In the genomic region with DNA sequence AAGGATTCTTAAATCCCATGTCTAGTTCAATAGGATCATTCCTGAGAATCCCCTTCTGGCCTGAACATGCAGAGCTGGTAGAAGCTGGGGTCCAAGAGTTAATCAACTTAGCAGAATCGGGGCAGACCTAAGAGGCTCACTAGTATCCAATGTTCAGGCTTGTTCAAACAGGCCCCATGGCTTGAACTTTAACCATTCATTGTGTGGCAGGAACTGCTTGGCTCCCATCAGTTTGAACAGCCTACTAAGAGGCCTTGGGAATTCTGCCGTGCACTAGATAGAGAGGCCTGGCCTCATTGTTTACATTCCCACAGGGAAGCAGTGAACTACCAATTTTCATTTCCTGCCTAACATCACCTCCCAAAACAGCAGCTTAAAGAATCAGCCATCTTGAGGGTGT, we compare ENCODE assay signal across 12 mouse cellular contexts. TPM values are rescaled to one million over a fixed set of nuclear protein-coding genes. Genes with fewer than 3 reads are reported as not detected.
DNase-seq lines count a peak whose midpoint lies in the region; ATAC-seq and TF ChIP-seq lines count a peak whose summit lies in the region.
"Had no signal": no experiment of that assay in that cellular context is flagged by ENCODE, and none has a peak within 500 bp of the region (broad histone marks: within the 10 kb centered on the region; RNA-seq: fewer than 3 reads in every experiment).

No protein-coding gene starts in this region.

- H3K27me3 ChIP-seq in heart, postnatal 0 days (ENCODE audit: control insufficient read depth, insufficient read depth, low read length): no peaks in the 10 kb centered on the region
- no peaks in the 10 kb centered on the region for H3K27me3 ChIP-seq in liver, embryonic 12.5 days (replicated peaks)
- H3K27me3 ChIP-seq: CH12.LX; megakaryocyte, embryonic 14.5 days had no signal

- no peak overlapping the region for H3K4me2 ChIP-seq in heart, postnatal 0 days (ENCODE audit: low read depth, low read length)
- peak overlapping the region; percentile 35 for H3K4me2 ChIP-seq in liver, embryonic 12.5 days

- 7% methylated on average over 2 of the region's 2 CpGs for WGBS in heart, postnatal 0 days
- WGBS in liver, embryonic 12.5 days (ENCODE audit: insufficient replicate concordance): 57% methylated on average over 2 of the region's 2 CpGs

- no peaks in the 10 kb centered on the region for H3K36me3 ChIP-seq in heart, postnatal 0 days (replicated peaks; ENCODE audit: control insufficient read depth, insufficient read depth, low read length)
- H3K36me3 ChIP-seq in liver, embryonic 12.5 days: peaks cover 10% of the 10 kb centered on the region; the same call in 1 of the 2 replicates

- H3K9ac ChIP-seq in heart, postnatal 0 days (replicated peaks; ENCODE audit: low read depth, low read length): no peak overlapping the region
- H3K9ac ChIP-seq in liver, embryonic 12.5 days: peak overlapping the region; percentile 35

- peak overlapping the region; percentile 68 for H3K27ac ChIP-seq in heart, postnatal 0 days (ENCODE audit: low read depth)
- H3K27ac ChIP-seq in liver, embryonic 12.5 days: peak overlapping the region; percentile 74
- H3K27ac ChIP-seq: forebrain, embryonic 10.5 days had no signal

- H3K4me1 ChIP-seq in heart, postnatal 0 days (ENCODE audit: control insufficient read depth, insufficient read depth): peaks cover 65% of the 10 kb centered on the region
- peaks cover 96% of the 10 kb centered on the region for H3K4me1 ChIP-seq in liver, embryonic 12.5 days

- no peak for TF ChIP-seq CTCF in heart, postnatal 0 days (IDR thresholded peaks at IDR 0.05; ENCODE audit: low read depth)

- ATAC-seq in heart, postnatal 0 days (ENCODE audit: insufficient read depth, low read depth): no peak
- ATAC-seq in liver, embryonic 12.5 days: no peak

- TF ChIP-seq EP300 in heart, postnatal 0 days (IDR thresholded peaks at IDR 0.05; ENCODE audit: low read depth): no peak

- no peak for DNase-seq in heart, postnatal 0 days (ENCODE audit: low spot score)
- DNase-seq in heart, postnatal 25 days (ENCODE audit: low spot score): no peak
- DNase-seq in retina, postnatal 1 day: peak; percentile 12
- DNase-seq in retina, embryonic 14.5 days (ENCODE audit: low spot score): no peak
- peak; percentile 73 for DNase-seq in yolk sac, embryonic 10.5 days (ENCODE audit: low spot score)
- no peak for DNase-seq in ovary, postnatal 14 days (ENCODE audit: low spot score)
- DNase-seq in adrenal gland, postnatal 36 days: no peak
- DNase-seq: thymus, postnatal 25 days had no signal

- no peaks in the 10 kb centered on the region for H3K9me3 ChIP-seq in heart, postnatal 0 days (replicated peaks; ENCODE audit: control insufficient read depth, low read length)
- no peaks in the 10 kb centered on the region for H3K9me3 ChIP-seq in liver, embryonic 12.5 days (replicated peaks)
- H3K9me3 ChIP-seq: forebrain, embryonic 10.5 days; megakaryocyte, embryonic 14.5 days had no signal

- no peak overlapping the region for H3K4me3 ChIP-seq in heart, postnatal 0 days (ENCODE audit: low read depth, low read length)
- H3K4me3 ChIP-seq in liver, embryonic 12.5 days: no peak overlapping the region
- H3K4me3 ChIP-seq: forebrain, embryonic 10.5 days had no signal

- intact Hi-C loops in heart, postnatal 25 days (cut with DNase I): no loop called here

RNA-seq across cellular contexts. Expression of gene Larp1, which starts 12.8 kb away (rescaled TPM):
- total RNA-seq in heart, postnatal 0 days (2014; rRNA removed; ENCODE audit: low replicate concordance): 18.2 and 21.8 TPM in 2 replicates
- 6.7 and 8.3 TPM in 2 replicates for polyA plus RNA-seq in heart, postnatal 0 days (2015; fragmentation: Nextera tagmentation; extraction: Ambion mirVana)
- total RNA-seq in heart, postnatal 25 days (2021): 10 to 100 TPM; 52.1 to 53.0 TPM
- polyA plus RNA-seq in liver, embryonic 12.5 days (2016; fragmentation: Nextera tagmentation; extraction: Ambion mirVana): 41.6 and 42.4 TPM in 2 replicates
- total RNA-seq in adrenal gland, postnatal 36 days (2021): 100 to 1,000 TPM; 102 to 112 TPM

Comparison
In these comparisons a context has a peak if more than half of its experiments do, and no peak if none do; other contexts are left out.
1. DNase-seq: peak in retina, postnatal 1 day (single experiment) and yolk sac, embryonic 10.5 days (single experiment); none in heart, postnatal 0 days (single experiment), heart, postnatal 25 days (single experiment), retina, embryonic 14.5 days (single experiment), ovary, postnatal 14 days (single experiment) and adrenal gland, postnatal 36 days (0 of 2).